Mouse (Mus musculus): ENCODE measurements at regions not wholly inside any gene's neighbourhood (a gene's known extent, or its start where the extent isn't known, plus 50 kb on each side); places are given as distances from the start of the nearest gene placed in this dataset.

DNA sequence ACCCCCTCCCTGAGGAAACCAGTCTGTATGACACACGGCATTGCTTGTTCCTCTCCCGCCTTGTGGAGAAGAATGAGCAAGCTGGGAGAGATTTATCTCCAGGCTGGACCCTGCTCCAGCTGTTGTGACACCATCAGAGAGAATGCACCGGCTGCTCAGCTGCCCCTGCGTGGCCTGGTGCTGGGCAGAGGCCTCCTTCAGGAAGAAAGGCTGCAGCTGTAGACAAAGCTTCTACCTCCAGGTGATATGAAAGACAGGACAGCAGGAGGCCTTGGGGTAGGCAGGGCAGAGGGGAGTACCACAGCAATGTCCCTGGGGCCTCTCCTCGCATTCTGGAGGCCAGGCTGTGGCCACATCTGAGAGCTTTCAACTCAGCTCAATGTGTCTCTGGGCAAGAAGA is 548.6 kb downstream of the Tmem38b start:
- H3K79me2 ChIP-seq (ENCODE audit: control insufficient read depth, insufficient read depth): no peaks in the 10 kb centered on the region
- H3K36me3 ChIP-seq (ENCODE audit: control insufficient read depth, insufficient read depth): no peaks in the 10 kb centered on the region
- H3ac ChIP-seq (ENCODE audit: control insufficient read depth, insufficient read length, low read depth): no peak overlapping the region
- TF ChIP-seq MYOG (IDR thresholded peaks at IDR 0.05; ENCODE audit: control insufficient read depth, extremely low read depth, insufficient read length): no peak
- TF ChIP-seq MYOD1 (IDR thresholded peaks at IDR 0.05; ENCODE audit: control insufficient read depth, insufficient read length, low read depth): no peak
- TF ChIP-seq MAX (IDR thresholded peaks at IDR 0.05): no peak
- no peak for TF ChIP-seq CTCF (IDR thresholded peaks at IDR 0.05; ENCODE audit: control insufficient read depth, insufficient read depth, insufficient read length)
- no peak for TF ChIP-seq FOSL1 (IDR thresholded peaks at IDR 0.05; ENCODE audit: insufficient read depth, low read length, poor library complexity, severe bottlenecking)
- TF ChIP-seq CEBPB (IDR thresholded peaks at IDR 0.05; ENCODE audit: low read depth): no peak
- TF ChIP-seq USF1 (IDR thresholded peaks at IDR 0.05; ENCODE audit: low read depth): no peak
- H3K27me3 ChIP-seq (ENCODE audit: control insufficient read depth, insufficient read depth, insufficient read length): no peaks in the 10 kb centered on the region
- no peaks in the 10 kb centered on the region for H3K79me3 ChIP-seq (ENCODE audit: low read depth)
- H3K4me3 ChIP-seq (ENCODE audit: insufficient read depth, poor library complexity, severe bottlenecking): no peak overlapping the region

DNA sequence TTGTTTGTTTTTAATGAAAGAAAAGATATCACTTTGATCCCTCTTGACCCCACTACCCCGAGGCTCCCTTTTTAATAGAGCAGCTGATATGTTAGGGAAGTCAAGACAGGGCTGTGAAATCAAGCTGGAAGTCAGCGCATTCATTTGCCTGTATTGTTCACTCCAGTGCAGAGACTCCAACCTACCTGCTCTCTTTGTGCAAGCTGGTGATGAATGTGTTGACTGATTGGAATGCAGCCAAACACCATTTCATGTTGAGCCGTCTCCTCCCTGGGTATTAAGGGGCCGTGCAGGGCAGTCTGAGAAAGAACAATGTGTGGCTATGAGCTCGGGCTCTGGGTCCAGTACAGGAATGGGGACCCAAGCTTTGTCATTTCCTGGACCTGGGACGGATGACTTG is 557.4 kb upstream of the Zfp462 start:
- H3K4me3 ChIP-seq (ENCODE audit: insufficient read depth, poor library complexity, severe bottlenecking): no peak overlapping the region
- H3K79me2 ChIP-seq (ENCODE audit: control insufficient read depth, insufficient read depth): no peaks in the 10 kb centered on the region
- TF ChIP-seq CEBPB (IDR thresholded peaks at IDR 0.05; ENCODE audit: low read depth) (no peak), USF1 (IDR thresholded peaks at IDR 0.05; ENCODE audit: low read depth) (no peak), FOSL1 (IDR thresholded peaks at IDR 0.05; ENCODE audit: insufficient read depth, low read length, poor library complexity, severe bottlenecking) (no peak), CTCF (IDR thresholded peaks at IDR 0.05; ENCODE audit: control insufficient read depth, insufficient read depth, insufficient read length) (no peak), MAX (IDR thresholded peaks at IDR 0.05) (no peak), MYOG (IDR thresholded peaks at IDR 0.05; ENCODE audit: control insufficient read depth, extremely low read depth, insufficient read length) (no peak), MYOD1 (IDR thresholded peaks at IDR 0.05; ENCODE audit: control insufficient read depth, insufficient read length, low read depth) (no peak)
- H3K27me3 ChIP-seq (ENCODE audit: control insufficient read depth, insufficient read depth, insufficient read length): no peaks in the 10 kb centered on the region
- H3K36me3 ChIP-seq (ENCODE audit: control insufficient read depth, insufficient read depth): no peaks in the 10 kb centered on the region
- no peak overlapping the region for H3ac ChIP-seq (ENCODE audit: control insufficient read depth, insufficient read length, low read depth)
- H3K79me3 ChIP-seq (ENCODE audit: low read depth): no peaks in the 10 kb centered on the region

DNA sequence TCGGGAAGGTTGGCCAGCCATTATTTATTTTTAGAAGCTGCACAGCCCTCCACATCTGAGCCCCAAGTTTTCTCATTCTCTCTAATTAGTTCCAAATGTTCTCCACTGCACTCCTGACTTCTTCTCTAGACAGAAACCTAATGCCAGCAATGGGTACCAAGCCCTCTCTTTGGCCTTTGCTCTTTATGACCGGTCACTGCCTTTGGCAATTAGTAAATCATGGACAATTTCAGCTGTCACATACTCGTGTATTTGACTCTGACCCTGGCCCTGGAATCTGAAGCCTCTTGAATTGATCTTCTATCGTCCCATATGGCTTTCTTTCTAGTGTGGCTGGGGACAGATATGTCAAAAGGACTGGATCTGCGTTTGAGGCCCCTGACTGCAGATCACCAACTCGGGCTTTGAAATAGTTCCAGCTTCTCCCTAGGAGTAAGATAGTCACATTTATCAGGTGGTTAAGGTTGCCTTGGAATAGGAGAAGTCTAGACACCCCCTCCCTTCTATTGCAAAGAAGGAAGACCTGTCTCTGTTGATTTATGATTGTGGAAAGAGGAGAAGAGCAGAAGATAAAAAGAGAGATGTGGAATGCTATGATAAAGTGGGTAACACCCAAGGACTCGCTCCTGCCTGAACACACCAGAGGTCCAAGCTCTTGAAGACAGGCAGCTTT is 553.2 kb upstream of the Zfp462 start:
- Histone ChIP-seq H3K27me3 (ENCODE audit: control insufficient read depth, insufficient read depth, insufficient read length) (no peaks in the 10 kb centered on the region), H3K4me3 (ENCODE audit: insufficient read depth, poor library complexity, severe bottlenecking) (no peak overlapping the region), H3ac (ENCODE audit: control insufficient read depth, insufficient read length, low read depth) (no peak overlapping the region), H3K79me3 (ENCODE audit: low read depth) (no peaks in the 10 kb centered on the region), H3K36me3 (ENCODE audit: control insufficient read depth, insufficient read depth) (no peaks in the 10 kb centered on the region), H3K79me2 (ENCODE audit: control insufficient read depth, insufficient read depth) (no peaks in the 10 kb centered on the region)
- no peak for TF ChIP-seq CTCF (IDR thresholded peaks at IDR 0.05; ENCODE audit: control insufficient read depth, insufficient read depth, insufficient read length)
- TF ChIP-seq FOSL1 (IDR thresholded peaks at IDR 0.05; ENCODE audit: insufficient read depth, low read length, poor library complexity, severe bottlenecking): no peak
- TF ChIP-seq MYOG (IDR thresholded peaks at IDR 0.05; ENCODE audit: control insufficient read depth, extremely low read depth, insufficient read length): no peak
- no peak for TF ChIP-seq MYOD1 (IDR thresholded peaks at IDR 0.05; ENCODE audit: control insufficient read depth, insufficient read length, low read depth)
- TF ChIP-seq USF1 (IDR thresholded peaks at IDR 0.05; ENCODE audit: low read depth): no peak
- no peak for TF ChIP-seq CEBPB (IDR thresholded peaks at IDR 0.05; ENCODE audit: low read depth)
- TF ChIP-seq MAX (IDR thresholded peaks at IDR 0.05): no peak

DNA sequence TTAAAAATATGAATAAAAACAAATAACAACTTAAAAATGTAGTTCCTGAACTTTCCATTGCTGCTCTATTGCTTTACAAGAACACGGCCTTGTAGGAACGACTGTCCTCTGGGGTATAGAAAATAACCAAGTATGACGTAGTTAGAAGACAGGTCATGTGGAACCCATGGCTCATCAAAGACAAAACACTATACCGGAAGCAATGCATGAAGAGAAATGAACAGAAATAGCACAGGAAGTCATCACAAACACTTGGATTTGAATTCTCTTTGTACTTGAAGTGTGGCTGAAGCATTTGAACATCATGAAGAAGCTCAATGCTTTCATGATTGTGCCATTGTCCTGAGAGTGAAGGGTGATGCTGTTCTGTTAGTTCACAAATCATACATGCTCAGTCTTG is 538.7 kb upstream of the Zfp462 start:
- Histone ChIP-seq H3K36me3 (ENCODE audit: control insufficient read depth, insufficient read depth) (no peaks in the 10 kb centered on the region), H3K4me3 (ENCODE audit: insufficient read depth, poor library complexity, severe bottlenecking) (no peak overlapping the region), H3K27me3 (ENCODE audit: control insufficient read depth, insufficient read depth, insufficient read length) (no peaks in the 10 kb centered on the region), H3K79me2 (ENCODE audit: control insufficient read depth, insufficient read depth) (no peaks in the 10 kb centered on the region), H3ac (ENCODE audit: control insufficient read depth, insufficient read length, low read depth) (no peak overlapping the region), H3K79me3 (ENCODE audit: low read depth) (no peaks in the 10 kb centered on the region)
- TF ChIP-seq CTCF (IDR thresholded peaks at IDR 0.05; ENCODE audit: control insufficient read depth, insufficient read depth, insufficient read length) (no peak), MYOG (IDR thresholded peaks at IDR 0.05; ENCODE audit: control insufficient read depth, extremely low read depth, insufficient read length) (no peak), CEBPB (IDR thresholded peaks at IDR 0.05; ENCODE audit: low read depth) (no peak), FOSL1 (IDR thresholded peaks at IDR 0.05; ENCODE audit: insufficient read depth, low read length, poor library complexity, severe bottlenecking) (no peak), MYOD1 (IDR thresholded peaks at IDR 0.05; ENCODE audit: control insufficient read depth, insufficient read length, low read depth) (no peak), MAX (IDR thresholded peaks at IDR 0.05) (no peak), USF1 (IDR thresholded peaks at IDR 0.05; ENCODE audit: low read depth) (no peak)

DNA sequence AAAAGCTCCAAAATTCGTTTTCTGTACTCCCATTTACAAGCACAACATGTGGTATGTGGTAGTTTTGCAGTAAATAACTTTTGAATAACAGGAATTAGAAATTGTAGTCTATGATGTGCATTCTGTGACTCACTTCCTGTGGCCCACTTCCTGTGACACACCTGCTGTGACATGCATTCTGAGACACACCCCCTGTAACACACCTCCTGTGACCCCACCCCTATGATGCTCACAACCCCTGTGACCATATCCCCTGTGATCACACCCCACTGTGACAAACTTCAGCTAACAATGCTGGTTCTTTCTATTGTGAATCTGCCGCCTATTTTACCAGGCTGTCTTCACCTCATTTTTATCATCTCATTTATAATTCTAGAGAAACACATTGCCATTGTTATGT is 536.9 kb upstream of the Zfp462 start:
- H3K79me2 ChIP-seq (ENCODE audit: control insufficient read depth, insufficient read depth): no peaks in the 10 kb centered on the region
- H3ac ChIP-seq (ENCODE audit: control insufficient read depth, insufficient read length, low read depth): no peak overlapping the region
- H3K79me3 ChIP-seq (ENCODE audit: low read depth): no peaks in the 10 kb centered on the region
- H3K4me3 ChIP-seq (ENCODE audit: insufficient read depth, poor library complexity, severe bottlenecking): no peak overlapping the region
- TF ChIP-seq CEBPB (IDR thresholded peaks at IDR 0.05; ENCODE audit: low read depth) (no peak), MAX (IDR thresholded peaks at IDR 0.05) (no peak), MYOG (IDR thresholded peaks at IDR 0.05; ENCODE audit: control insufficient read depth, extremely low read depth, insufficient read length) (no peak), FOSL1 (IDR thresholded peaks at IDR 0.05; ENCODE audit: insufficient read depth, low read length, poor library complexity, severe bottlenecking) (no peak), USF1 (IDR thresholded peaks at IDR 0.05; ENCODE audit: low read depth) (no peak), CTCF (IDR thresholded peaks at IDR 0.05; ENCODE audit: control insufficient read depth, insufficient read depth, insufficient read length) (no peak), MYOD1 (IDR thresholded peaks at IDR 0.05; ENCODE audit: control insufficient read depth, insufficient read length, low read depth) (no peak)
- H3K36me3 ChIP-seq (ENCODE audit: control insufficient read depth, insufficient read depth): no peaks in the 10 kb centered on the region
- H3K27me3 ChIP-seq (ENCODE audit: control insufficient read depth, insufficient read depth, insufficient read length): no peaks in the 10 kb centered on the region

All from C2C12 (cell line).